Mouse (Mus musculus) left cerebral cortex, postnatal 25 days (tissue): ENCODE measurements around the gene Ift122. TPM values are rescaled to one million over a fixed set of nuclear protein-coding genes. Genes with fewer than 3 reads are reported as not detected.

Experiments used
- DNase-seq, 2 experiments: peaks; one replicate each; pipeline ENCODE4 v3.0.0; 2022; ENCODE audit warnings: low spot score in 2 of 2, mixed read lengths in 1 of 2
- intact Hi-C: fragments of 180-260 bp; cut with DNase I; formaldehyde crosslinking; loops from one replicate; pipeline ENCODE4 v1.15.1; 2025
- total RNA-seq, 2 experiments: library from RNA; stranded (reverse); gene quantifications; 2 replicates each; pipeline ENCODE4 v1.2.3; 2021

Ift122 gene
- total RNA-seq, 2 experiments from 2014 or later: 30.0 to 30.9 TPM

- intact Hi-C loops: no loop called here
- no peak for DNase-seq
Measured at GRCm38 (mm10) chr6:115971273-115972060, 118.2 kb downstream of the Ift122 start.

- no peak for DNase-seq
- intact Hi-C loops: no loop called here
Measured at GRCm38 (mm10) chr6:115972083-115972764, 119.0 kb downstream of the Ift122 start.

- DNase-seq: no peak
- intact Hi-C loops: no loop called here
Measured at GRCm38 (mm10) chr6:115973139-115973875, 120.0 kb downstream of the Ift122 start.

GRCm38 (mm10) chr6:115973881-115974662, 120.8 kb downstream of the Ift122 start:
- intact Hi-C loops: no loop called here
- DNase-seq: no peak

GRCm38 (mm10) chr6:115975606-115976005, 122.3 kb downstream of the Ift122 start:
- DNase-seq: no peak
- intact Hi-C loops: no loop called here

Other genes starting within 250 kb of the Ift122 start
- 100 to 1,000 TPM in 1 of 2 experiments, 10 to 100 TPM in 1; 83.1 to 109 TPM for gene Raf1, start 176.8 kb upstream of the Ift122 start, total RNA-seq
- 1 to 10 TPM; 2.3 to 3.0 TPM for gene Tmem40, start 91.1 kb upstream of the Ift122 start, total RNA-seq
- gene Cand2, start 78.9 kb upstream of the Ift122 start, total RNA-seq: 1 to 10 TPM; 2.0 to 2.2 TPM
- 100 to 1,000 TPM; 443 to 458 TPM for gene Rpl32, start 44.7 kb upstream of the Ift122 start, total RNA-seq
- 1 to 10 TPM; 3.6 to 4.5 TPM for gene Efcab12, start 15.1 kb upstream of the Ift122 start, total RNA-seq
- gene Mbd4, start 99 bp upstream of the Ift122 start, total RNA-seq: 1 to 10 TPM; 8.1 to 9.1 TPM
- under 1 TPM in 1 of 2 experiments, not detected in 1; 0.25 TPM for gene Rho, start 78.3 kb downstream of the Ift122 start, total RNA-seq
- not detected for gene H1foo, start 91.5 kb downstream of the Ift122 start, total RNA-seq
- gene Plxnd1, start 141.5 kb downstream of the Ift122 start, total RNA-seq: 100 to 1,000 TPM; 111 to 124 TPM